Mouse (Mus musculus) left cerebral cortex, postnatal 36 days (tissue): ENCODE data around the gene Uevld. TPM values are rescaled to one million over a fixed set of nuclear protein-coding genes. Genes with fewer than 3 reads are reported as not detected.
"Not testable (repeated sequence)": the region's sequence is repeated elsewhere in the genome, so short reads cannot be mapped to it uniquely, and the experiment has no call there.

Experiments
- DNase-seq, 2 experiments: peaks; one replicate each; pipeline ENCODE4 v3.0.0; 2021 to 2022; ENCODE audit warnings: low spot score in 2 of 2, mixed read lengths in 1 of 2
- intact Hi-C: fragments of 180-260 bp; cut with DNase I; formaldehyde crosslinking; loops from one replicate; pipeline ENCODE4 v1.15.1; 2025
- total RNA-seq, 2 experiments: library from RNA; stranded (reverse); gene quantifications; 2 replicates each; pipeline ENCODE4 v1.2.3; 2021

Uevld gene
- total RNA-seq, result 10 to 100 TPM; 11.9 to 12.1 TPM

- intact Hi-C loops, result loop anchor here (2.0 kb wide), 1 partner anchor 51 kb away; the partner anchor contains the start of gene Spty2d1
Observed at GRCm38 (mm10) chr7:46957831-46958691, at the start of gene Uevld. Gene Uevld, minus strand, starts transcription at chr7:46958527.

DNA sequence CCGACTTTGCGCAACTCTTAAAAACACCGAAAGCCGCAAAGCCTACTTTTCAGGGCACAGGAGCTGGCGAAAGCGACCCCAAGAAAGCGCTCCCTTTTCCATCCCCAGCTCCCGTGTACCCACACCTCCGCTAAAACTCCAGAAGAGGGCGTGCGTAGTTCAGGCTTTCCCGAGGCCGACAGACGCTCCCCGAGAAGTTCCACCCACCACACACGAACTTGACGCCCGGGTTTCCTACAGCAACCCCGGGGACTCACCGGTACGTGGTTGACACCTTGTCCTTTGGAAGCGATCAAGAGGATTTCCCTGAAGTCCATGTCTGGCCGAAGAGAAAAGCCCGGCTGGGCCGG is 49.5 kb upstream of the Uevld start:
- no peak for DNase-seq
- intact Hi-C loops, result loop anchor here (2.0 to 5.0 kb wide), 2 partner anchors 49 to 160 kb away; partner anchors contain the start of gene Uevld

More at GRCm38 (mm10) chr7:46957831-46958691, at the start of gene Uevld:
- DNase-seq, result peak; percentile 92

- intact Hi-C loops, result loop anchor here (5.0 kb wide), 1 partner anchor 160 kb away; no protein-coding TSS in a partner anchor
Observed at GRCm38 (mm10) chr7:47007109-47007780, 48.9 kb upstream of the Uevld start.

GRCm38 (mm10) chr7:47003411-47004115 is 45.2 kb upstream of the Uevld start:
- no peak for DNase-seq
- intact Hi-C loops, result no loop called here

More at GRCm38 (mm10) chr7:47007109-47007780, 48.9 kb upstream of the Uevld start:
- DNase-seq, result no peak

DNA sequence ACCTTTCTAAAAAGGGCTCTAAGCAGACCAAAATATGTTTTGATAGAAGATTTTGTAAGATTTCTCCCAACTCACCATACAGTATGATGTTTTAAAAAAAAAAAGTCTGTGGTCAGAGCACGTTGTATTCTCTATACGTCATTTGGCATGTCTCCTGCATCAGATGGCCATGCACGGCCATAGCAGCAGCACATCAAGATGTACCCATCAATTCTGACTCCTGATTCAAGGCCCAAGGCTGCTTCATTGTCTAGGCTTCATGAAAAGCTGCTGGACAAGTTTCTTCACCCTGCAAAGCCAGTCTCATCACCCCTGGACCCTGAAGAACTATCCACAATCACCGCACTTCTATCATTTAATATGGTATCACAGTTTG is 43.6 kb upstream of the Uevld start:
- intact Hi-C loops, result no loop called here

DNA sequence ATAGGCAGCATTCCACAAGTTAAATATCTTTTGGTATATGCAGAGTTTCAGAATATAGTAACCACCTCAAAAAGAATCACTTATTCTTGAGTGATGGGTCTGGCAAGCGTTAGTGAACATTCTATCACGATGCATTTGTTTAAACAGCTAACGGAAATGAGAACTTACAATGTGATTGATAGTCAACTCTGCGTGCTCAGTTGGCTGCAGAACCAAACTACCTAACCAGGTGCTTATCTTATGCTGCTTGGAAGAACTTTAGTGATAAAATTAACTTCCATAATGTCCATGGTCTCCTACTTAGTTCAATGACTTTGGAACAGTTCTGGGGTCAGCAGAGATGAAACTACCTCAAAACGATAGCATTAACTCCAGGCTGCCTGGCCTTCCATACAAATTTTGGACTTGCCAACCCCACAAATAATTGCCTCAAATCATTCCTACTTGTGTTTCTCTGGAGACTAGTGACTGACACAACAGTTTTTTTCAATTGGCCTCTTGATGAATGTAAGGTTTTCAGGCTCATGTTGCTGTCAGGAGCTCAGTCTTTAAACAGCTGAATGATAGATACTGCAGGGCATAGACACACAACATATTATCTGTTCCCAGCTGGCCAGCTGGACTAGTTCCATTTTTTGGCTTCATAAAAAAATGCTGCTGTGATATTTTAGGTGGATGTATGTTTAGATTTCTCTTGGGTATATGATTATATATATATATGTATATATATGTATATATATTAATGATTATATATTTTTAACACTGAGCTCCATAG is 43.0 kb upstream of the Uevld start:
- no peak for DNase-seq
- intact Hi-C loops, result no loop called here

More for the DNA sequence above, 43.6 kb upstream of the Uevld start:
- DNase-seq, result no peak

GRCm38 (mm10) chr7:47000644-47000983 is 42.3 kb upstream of the Uevld start:
- DNase-seq, result no peak
- intact Hi-C loops, result no loop called here

DNA sequence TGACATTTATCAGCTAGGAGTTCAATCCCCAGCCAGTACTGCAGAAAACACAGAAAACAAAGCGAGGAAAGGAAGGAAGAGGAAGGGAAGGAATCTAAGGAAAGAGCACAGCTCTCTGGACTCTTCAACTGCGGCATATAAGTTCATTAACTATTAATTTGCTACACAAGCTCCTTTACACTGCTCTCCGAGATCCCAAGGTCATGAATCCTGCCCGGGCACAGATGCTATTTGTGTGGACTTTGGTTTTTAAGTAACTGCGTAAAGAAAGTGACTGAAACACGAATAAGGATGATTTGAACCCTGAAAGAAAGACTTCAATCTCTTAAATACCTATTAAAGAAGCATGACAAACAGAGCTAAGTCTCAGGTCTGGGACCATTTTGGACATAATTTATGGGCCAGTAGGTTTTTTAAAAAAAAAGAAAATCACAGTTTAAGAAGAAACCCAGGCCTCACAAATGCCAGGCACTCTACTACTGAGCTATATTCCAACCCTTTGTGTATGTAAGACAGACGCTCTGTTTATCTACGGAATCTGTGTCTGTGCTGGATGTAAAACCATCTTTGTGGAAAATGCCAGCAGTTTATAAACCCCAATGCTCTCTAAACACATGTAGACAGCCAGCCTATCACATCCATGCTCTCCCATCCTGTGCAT is 41.8 kb upstream of the Uevld start:
- intact Hi-C loops, result no loop called here
- DNase-seq, result no peak

DNA sequence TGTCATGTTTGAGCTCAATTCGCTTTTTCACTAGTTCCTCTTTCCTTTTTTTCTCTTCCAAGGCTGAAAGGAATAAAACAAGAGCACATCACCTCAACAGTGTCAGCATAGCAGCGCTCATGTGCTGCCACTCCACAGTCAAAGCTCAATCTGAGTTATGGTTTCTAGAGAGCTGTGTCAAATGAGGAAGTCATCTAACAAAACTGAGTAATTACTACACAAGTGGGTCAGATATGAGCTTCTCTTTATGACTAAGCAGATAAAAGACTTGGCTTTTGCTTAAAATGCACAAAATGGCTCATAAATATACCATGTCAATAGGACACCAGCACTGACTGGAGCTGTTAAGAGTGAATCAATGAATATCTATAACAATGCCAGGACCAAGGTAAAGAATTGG is 40.6 kb upstream of the Uevld start:
- DNase-seq, result no peak
- intact Hi-C loops, result no loop called here

GRCm38 (mm10) chr7:46997644-46998395 is 39.5 kb upstream of the Uevld start:
- intact Hi-C loops, result no loop called here
- no peak for DNase-seq

DNA sequence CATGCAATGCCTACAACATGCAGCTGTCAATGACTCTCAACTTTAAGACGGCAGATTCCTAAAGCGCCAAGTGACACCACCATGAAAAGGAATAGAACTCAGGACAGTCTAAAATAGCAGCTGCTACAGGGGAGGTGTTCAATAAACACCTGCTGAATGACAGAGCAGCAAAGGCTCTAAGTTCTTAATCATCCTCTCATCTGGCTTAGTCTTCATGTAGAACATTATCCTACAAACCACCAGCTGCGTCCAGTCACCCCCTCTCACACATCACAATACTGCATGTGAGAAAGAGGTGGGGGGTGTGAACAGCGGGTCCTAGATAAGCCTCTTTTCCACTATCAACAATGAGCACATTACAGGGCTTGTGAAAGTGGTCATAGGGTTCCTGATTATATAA is 38.7 kb upstream of the Uevld start:
- intact Hi-C loops, result no loop called here
- DNase-seq, result no peak

DNA sequence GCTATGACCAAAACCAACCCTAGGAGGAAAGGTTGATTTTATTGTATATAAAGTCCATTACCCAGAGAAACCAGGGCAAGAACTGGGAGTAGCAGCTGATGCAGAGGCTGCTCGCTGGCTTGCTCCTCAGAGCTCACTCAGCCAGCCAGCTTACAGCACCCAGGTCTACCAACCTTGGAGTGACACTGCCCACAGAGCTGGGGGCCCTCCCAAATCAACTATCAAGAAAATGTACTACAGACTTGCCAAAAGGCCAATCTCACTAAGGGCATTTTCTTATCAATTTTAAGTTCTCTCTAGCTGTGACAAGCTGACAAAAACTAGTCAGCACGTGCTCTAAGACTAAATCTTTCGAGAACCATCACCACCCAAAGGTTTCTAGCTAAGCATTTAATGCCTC is 37.2 kb upstream of the Uevld start:
- DNase-seq, result no peak
- intact Hi-C loops, result no loop called here

- no peak for DNase-seq
- intact Hi-C loops, result no loop called here
Observed at GRCm38 (mm10) chr7:46993079-46993478, 34.8 kb upstream of the Uevld start.

DNA sequence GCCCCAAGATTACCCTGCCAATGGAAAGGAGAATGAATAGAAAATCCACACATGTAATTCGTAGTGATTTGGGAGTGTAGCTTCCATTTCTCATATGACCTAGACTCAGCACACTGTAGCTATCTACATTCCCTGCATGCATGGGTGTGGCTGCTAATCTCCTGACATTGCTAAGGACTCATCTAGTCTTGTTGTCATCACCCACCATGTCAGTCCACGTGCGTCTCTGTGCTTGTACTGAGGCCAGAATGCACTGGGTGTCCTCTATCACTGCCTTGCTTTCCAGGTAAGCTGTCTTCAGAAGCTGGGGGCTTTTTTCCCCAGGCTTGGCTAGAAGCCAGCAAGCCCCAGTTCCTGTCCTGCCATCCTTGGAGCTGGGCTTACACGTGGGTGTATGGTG is 31.1 kb upstream of the Uevld start:
- intact Hi-C loops, DNase-seq: not testable (repeated sequence)

GRCm38 (mm10) chr7:46987073-46987472 is 28.7 kb upstream of the Uevld start:
- intact Hi-C loops, result no loop called here
- DNase-seq, result no peak

- intact Hi-C loops, result no loop called here
Observed at GRCm38 (mm10) chr7:46986646-46987045, 28.3 kb upstream of the Uevld start.

DNA sequence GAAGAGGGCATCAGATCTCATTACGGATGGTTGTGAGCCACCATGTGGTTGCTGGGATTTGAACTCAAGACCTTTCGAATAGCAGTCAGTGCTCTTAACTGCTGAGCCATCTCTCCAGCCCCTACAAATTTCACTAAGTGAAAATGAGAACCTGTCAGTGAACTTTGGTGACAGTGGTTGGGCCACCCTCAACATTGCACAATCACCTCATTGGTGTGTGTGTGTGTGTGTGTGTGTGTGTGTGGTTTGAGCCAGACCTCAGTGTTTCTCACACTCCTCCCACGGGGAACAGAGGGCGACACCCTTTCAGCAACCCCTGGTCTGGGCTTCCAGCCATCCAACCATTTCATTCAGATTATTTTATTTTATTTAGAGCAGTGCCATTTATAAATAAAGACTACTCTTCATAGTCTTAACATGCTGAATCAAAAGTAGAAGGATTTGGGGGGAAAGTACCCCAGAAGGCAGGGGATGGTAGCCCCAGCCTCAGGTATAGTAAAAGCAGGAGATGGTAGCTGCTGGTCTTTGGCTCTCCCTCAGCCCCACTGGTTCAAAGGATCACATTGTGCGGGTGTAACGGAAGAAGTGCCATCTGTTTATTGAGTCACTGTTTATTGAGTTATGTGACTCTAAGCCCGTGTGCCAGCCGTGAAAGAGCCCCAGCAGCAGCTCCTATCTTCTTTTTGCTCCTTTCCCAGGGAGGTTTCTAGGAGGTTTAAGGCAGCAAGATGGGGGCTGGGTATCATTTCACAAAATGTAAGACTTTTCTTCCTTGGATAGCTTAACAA is 27.6 kb upstream of the Uevld start:
- DNase-seq, result no peak
- intact Hi-C loops, result no loop called here

More at GRCm38 (mm10) chr7:46986646-46987045, 28.3 kb upstream of the Uevld start:
- DNase-seq, result no peak

DNA sequence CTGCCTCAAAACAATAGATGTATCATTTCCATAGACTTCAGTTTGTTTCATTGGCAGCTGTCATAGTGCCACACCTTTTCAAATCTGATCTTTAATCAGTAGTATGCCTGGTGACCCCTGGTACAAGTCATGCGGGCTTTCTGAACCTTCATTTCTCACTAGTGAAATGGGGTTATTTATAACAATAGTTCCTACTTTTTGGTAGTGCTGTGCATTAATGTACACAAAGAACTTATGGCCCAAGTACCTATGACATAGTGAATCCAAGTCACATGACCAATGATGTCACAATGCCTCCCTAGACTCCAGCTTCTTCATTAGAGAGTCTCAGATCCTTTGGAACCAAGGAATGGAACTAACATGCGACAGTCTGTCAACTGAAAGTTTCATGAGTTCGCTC is 25.0 kb upstream of the Uevld start, which contains the start of gene Gm9999:
Gene Gm9999 (plus strand): TSS at position 301 of the 400 bp plus-strand sequence.
- no peak for DNase-seq
- intact Hi-C loops, result no loop called here
